Mouse (Mus musculus) kidney, embryonic 15.5 days (tissue): Measurements from ENCODE around the gene Zbtb24. TPM values are rescaled to one million over a fixed set of nuclear protein-coding genes. Genes with fewer than 3 reads are reported as not detected.
"Not testable (repeated sequence)": the region's sequence is repeated elsewhere in the genome, so short reads cannot be mapped to it uniquely, and the experiment has no call there.

Experiments
- ATAC-seq: fragments of 200-750 bp; cut with Nextera tagmentation; replicated peaks from 2 replicates; pipeline ENCODE4 v1.8.0; 2017; ENCODE audit warnings: moderate TSS enrichment; ENCODE audit not compliant: low FRiP score
- H3K27ac ChIP-seq: fragments of 300-500 bp; sonication (generic); 2 replicates; pipeline ENCODE4 v1.5.1; 2015; ENCODE audit warnings: mild to moderate bottlenecking, inconsistent platforms
- H3K27me3 ChIP-seq: fragments of 300-500 bp; sonication (generic); 2 replicates; pipeline ENCODE4 v1.6.1; 2015; ENCODE audit warnings: inconsistent platforms
- H3K36me3 ChIP-seq: fragments of 300-500 bp; sonication (generic); 2 replicates; pipeline ENCODE4 v1.6.1; 2015; ENCODE audit warnings: inconsistent platforms
- H3K4me1 ChIP-seq: fragments of 300-500 bp; sonication (generic); 2 replicates; pipeline ENCODE4 v1.6.1; 2015; ENCODE audit warnings: inconsistent platforms
- H3K4me2 ChIP-seq: fragments of 300-500 bp; sonication (generic); 2 replicates; pipeline ENCODE4 v1.6.1; 2015; ENCODE audit warnings: moderate library complexity, mild to moderate bottlenecking, inconsistent platforms
- H3K4me3 ChIP-seq: fragments of 300-500 bp; sonication (generic); replicated peaks from 2 replicates; pipeline ENCODE4 v1.5.1; 2015; ENCODE audit warnings: mild to moderate bottlenecking, inconsistent platforms
- H3K9ac ChIP-seq: fragments of 300-500 bp; sonication (generic); 2 replicates; pipeline ENCODE4 v1.6.1; 2015; ENCODE audit warnings: mild to moderate bottlenecking, inconsistent platforms
- H3K9me3 ChIP-seq: fragments of 300-500 bp; sonication (generic); replicated peaks from 2 replicates; pipeline ENCODE4 v1.6.1; 2016; ENCODE audit warnings: inconsistent platforms
- WGBS: fragments of 180-500 bp; shearing (Covaris S2); methylation state at CpG from one replicate; pipeline ENCODE4 v1.1.7; 2015; ENCODE audit warnings: mixed read lengths; 5-methylcytosine and 5-hydroxymethylcytosine counted together
- polyA plus RNA-seq: library from polyadenylated mRNA; unstranded; fragments of >200 nt; fragmentation: Nextera tagmentation; extraction: Ambion mirVana; gene quantifications from 2 replicates; pipeline ENCODE4 v1.2.1, GENCODE M21; 2015

Zbtb24 gene
- polyA plus RNA-seq, result 18.3 and 19.8 TPM in 2 replicates

DNA sequence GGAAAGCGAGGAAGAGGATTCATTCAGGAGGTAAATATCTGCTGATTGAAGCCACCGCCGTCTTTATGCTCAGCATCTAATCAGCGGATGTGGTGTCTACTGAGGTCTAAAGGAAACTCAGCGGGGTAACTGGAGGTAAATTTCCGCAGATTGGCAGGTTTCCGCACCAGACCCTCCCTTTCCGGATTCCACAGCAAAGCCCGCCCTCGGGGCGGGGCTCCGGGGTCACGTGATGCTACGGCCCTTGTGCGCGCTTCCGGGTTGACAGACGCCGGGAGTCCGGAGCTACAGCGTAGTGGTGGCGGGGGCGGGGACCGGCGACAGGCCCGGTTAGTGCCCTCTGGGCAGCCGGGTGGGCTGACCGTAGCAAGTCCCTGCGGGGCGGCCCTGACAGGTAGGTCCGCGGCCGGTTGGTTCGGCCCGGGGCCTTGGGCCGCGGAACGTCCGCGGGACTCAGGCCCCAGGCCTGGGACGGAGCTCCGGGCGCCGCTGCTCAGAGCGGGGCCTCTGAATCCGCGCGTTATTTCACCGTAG is at the start of gene Zbtb24:
Gene Zbtb24 (plus strand): TSS at position 247 of the 534 bp plus-strand sequence.
- under 1% methylated on average over 49 of the region's 49 CpGs for WGBS
- peaks cover 26% of the 10 kb centered on the region for H3K4me1 ChIP-seq

DNA sequence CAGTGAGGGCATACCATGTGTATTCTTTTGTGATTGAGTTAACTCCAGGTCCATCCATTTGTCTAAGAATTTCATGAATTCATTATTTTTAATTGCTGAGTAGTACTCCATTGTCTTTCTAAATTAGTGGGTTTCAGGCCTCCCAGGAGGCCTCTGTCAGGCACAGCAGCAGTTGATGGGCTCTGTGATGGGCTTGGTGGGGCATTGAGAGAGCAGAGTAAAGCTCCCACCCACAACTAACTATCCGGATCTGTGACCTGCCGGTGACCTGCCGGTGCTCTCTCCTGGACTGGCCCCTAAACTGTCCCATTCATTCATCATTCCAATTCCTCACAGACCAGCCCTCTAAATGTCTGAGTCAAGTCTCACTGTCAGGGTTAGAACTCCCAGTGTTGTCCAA is 49.1 kb upstream of the Zbtb24 start:
- WGBS, result 79% methylated on average over 3 of the region's 3 CpGs

More for the DNA sequence above, at the start of gene Zbtb24:
- H3K4me2 ChIP-seq, result peak within 1 kb of the TSS; percentile 76
- H3K36me3 ChIP-seq, result peaks cover 28% of the 10 kb centered on the region
- no peaks in the 10 kb centered on the region for H3K9me3 ChIP-seq
- H3K27me3 ChIP-seq, result no peaks in the 10 kb centered on the region
- H3K9ac ChIP-seq, result peak within 1 kb of the TSS; percentile 92
- peak within 1 kb of the TSS; percentile 88 for H3K27ac ChIP-seq
- peak within 1 kb of the TSS; percentile 96 for H3K4me3 ChIP-seq
- ATAC-seq, result peak; percentile 96

GRCm38 (mm10) chr10:41403364-41403763 is 46.8 kb upstream of the Zbtb24 start:
- Histone ChIP-seq H3K9me3 (no peaks in the 10 kb centered on the region), H3K4me3 (no peak overlapping the region), H3K27ac (no peak overlapping the region), H3K36me3 (no peaks in the 10 kb centered on the region), H3K4me1 (no peaks in the 10 kb centered on the region), H3K27me3 (no peaks in the 10 kb centered on the region), H3K4me2 (no peak overlapping the region), H3K9ac (no peak overlapping the region)
- ATAC-seq, result no peak
- WGBS, result 83% methylated on average over 2 of the region's 2 CpGs

More for the DNA sequence above, 49.1 kb upstream of the Zbtb24 start:
- ATAC-seq, result no peak
- no peaks in the 10 kb centered on the region for H3K27me3 ChIP-seq
- no peak overlapping the region for H3K4me3 ChIP-seq
- H3K9me3 ChIP-seq, result no peaks in the 10 kb centered on the region
- H3K9ac ChIP-seq, result no peak overlapping the region
- no peak overlapping the region for H3K4me2 ChIP-seq
- H3K36me3 ChIP-seq, result no peaks in the 10 kb centered on the region
- H3K4me1 ChIP-seq, result no peaks in the 10 kb centered on the region
- H3K27ac ChIP-seq, result no peak overlapping the region

DNA sequence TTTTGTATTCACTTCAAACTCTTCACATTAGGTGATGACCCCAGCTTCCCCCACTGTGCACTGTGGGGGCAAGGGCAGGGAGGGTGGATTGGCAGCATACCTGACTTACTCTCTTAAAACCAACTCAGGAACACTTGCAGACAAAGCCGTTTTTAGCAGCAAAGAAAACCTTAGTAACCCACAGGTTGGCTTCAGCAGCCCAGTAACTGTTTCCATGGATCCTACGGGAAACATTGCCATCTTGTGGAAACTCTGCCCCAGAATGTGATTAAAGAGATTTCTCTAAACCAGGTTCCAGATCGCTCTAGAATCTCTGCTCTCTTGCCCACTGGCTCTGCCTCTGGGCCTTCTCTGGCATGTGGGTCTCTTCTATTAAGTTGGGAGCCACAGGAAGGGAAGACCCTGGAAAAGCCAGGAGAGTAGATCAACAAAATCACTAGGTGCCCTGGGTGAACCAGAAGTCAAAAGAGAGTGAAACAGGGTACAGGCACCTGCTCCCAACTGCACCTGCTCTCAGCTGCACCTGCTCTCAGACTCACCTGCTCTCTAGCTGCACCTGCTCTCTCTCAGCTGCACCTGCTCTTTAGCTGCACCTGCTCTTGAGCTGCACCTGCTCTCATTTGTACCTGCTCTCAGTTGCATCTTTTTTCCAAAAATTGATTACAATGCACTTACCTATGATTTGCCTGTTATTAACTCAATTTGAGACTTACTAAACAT is 46.1 kb upstream of the Zbtb24 start:
- no peaks in the 10 kb centered on the region for H3K27me3 ChIP-seq
- H3K36me3 ChIP-seq, result no peaks in the 10 kb centered on the region
- no peak overlapping the region for H3K4me3 ChIP-seq
- H3K4me1 ChIP-seq, result no peaks in the 10 kb centered on the region
- WGBS, result 42% methylated on average over 3 of the region's 3 CpGs
- H3K9me3 ChIP-seq, result no peaks in the 10 kb centered on the region
- no peak for ATAC-seq
- no peak overlapping the region for H3K4me2 ChIP-seq
- no peak overlapping the region for H3K27ac ChIP-seq
- H3K9ac ChIP-seq, result no peak overlapping the region

GRCm38 (mm10) chr10:41410176-41410575 is 40.0 kb upstream of the Zbtb24 start:
- not testable (repeated sequence) for ATAC-seq, H3K4me2 ChIP-seq, H3K9me3 ChIP-seq, H3K4me3 ChIP-seq, H3K9ac ChIP-seq, H3K36me3 ChIP-seq, H3K4me1 ChIP-seq, H3K27me3 ChIP-seq, H3K27ac ChIP-seq
- 88% methylated on average over 4 of the region's 4 CpGs for WGBS

- H3K27ac ChIP-seq, H3K9ac ChIP-seq, H3K4me1 ChIP-seq, ATAC-seq, H3K4me2 ChIP-seq, H3K27me3 ChIP-seq, H3K9me3 ChIP-seq, H3K4me3 ChIP-seq, H3K36me3 ChIP-seq: not testable (repeated sequence)
- 98% methylated on average over 1 of the region's 1 CpGs for WGBS
Measured at GRCm38 (mm10) chr10:41410821-41411220, 39.4 kb upstream of the Zbtb24 start.

GRCm38 (mm10) chr10:41413471-41413870 is 36.7 kb upstream of the Zbtb24 start:
- H3K9me3 ChIP-seq, result peaks cover 12% of the 10 kb centered on the region
- not testable (repeated sequence) for H3K9ac ChIP-seq, H3K4me3 ChIP-seq, H3K27ac ChIP-seq, H3K4me2 ChIP-seq, H3K27me3 ChIP-seq, H3K4me1 ChIP-seq, ATAC-seq, H3K36me3 ChIP-seq
- 84% methylated on average over 1 of the region's 1 CpGs for WGBS

- H3K4me3 ChIP-seq, ATAC-seq, H3K27me3 ChIP-seq, H3K4me2 ChIP-seq, H3K36me3 ChIP-seq, H3K27ac ChIP-seq, H3K9ac ChIP-seq, H3K4me1 ChIP-seq, H3K9me3 ChIP-seq: not testable (repeated sequence)
- 88% methylated on average over 2 of the region's 2 CpGs for WGBS
Measured at GRCm38 (mm10) chr10:41415368-41415767, 34.8 kb upstream of the Zbtb24 start.

DNA sequence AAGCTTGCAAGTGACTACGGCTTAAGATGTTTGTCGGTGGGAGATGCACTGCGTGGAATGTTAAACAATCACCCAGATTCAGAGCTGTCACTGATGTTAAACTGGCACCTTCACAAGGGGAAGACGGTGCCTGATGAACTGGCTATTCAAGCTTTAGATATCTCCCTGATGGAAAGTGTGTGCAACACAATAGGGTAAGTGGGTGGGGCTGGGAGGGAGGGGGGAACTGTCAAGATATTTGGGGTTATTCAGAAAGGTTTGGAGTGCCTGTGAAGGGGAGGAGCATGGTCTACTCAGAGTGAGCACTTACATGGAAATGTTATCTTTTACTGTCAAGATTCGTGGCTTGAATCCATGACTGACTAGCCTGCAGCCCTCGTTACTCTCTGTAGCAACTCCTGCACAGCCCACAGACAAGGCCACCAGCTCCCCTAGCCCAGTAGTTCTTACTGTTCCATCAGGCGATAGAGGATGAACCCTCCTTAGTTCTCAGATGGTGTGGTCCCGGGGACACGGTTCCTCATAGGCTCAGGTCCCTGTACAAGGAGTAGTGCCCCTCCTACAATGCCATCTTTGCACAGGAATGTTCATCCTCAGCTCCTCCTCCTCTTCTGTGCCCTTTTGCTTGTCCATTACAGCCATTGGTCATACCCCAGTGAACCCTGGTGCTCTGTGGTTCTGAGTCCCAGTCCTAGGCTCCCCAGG is 29.5 kb upstream of the Zbtb24 start:
- H3K4me1 ChIP-seq, result no peaks in the 10 kb centered on the region
- H3K4me3 ChIP-seq, result no peak overlapping the region
- no peaks in the 10 kb centered on the region for H3K36me3 ChIP-seq
- WGBS, result 82% methylated on average over 9 of the region's 9 CpGs
- peaks cover 3% of the 10 kb centered on the region; the same call in 1 of the 2 replicates for H3K9me3 ChIP-seq
- no peak overlapping the region for H3K27ac ChIP-seq
- no peak for ATAC-seq
- H3K4me2 ChIP-seq, result no peak overlapping the region
- no peak overlapping the region for H3K9ac ChIP-seq
- no peaks in the 10 kb centered on the region for H3K27me3 ChIP-seq

GRCm38 (mm10) chr10:41423681-41424080 is 26.5 kb upstream of the Zbtb24 start:
- 86% methylated on average over 2 of the region's 2 CpGs for WGBS
- Histone ChIP-seq H3K4me2 (no peak overlapping the region), H3K4me1 (no peaks in the 10 kb centered on the region), H3K27ac (no peak overlapping the region), H3K9me3 (no peaks in the 10 kb centered on the region), H3K27me3 (no peaks in the 10 kb centered on the region), H3K4me3 (no peak overlapping the region), H3K36me3 (no peaks in the 10 kb centered on the region), H3K9ac (no peak overlapping the region)
- no peak for ATAC-seq

- H3K9ac ChIP-seq, result no peak overlapping the region
- H3K4me1 ChIP-seq, result no peaks in the 10 kb centered on the region
- H3K9me3 ChIP-seq, result no peaks in the 10 kb centered on the region
- WGBS, result 52% methylated on average over 6 of the region's 6 CpGs
- no peak overlapping the region for H3K27ac ChIP-seq
- no peak for ATAC-seq
- no peak overlapping the region for H3K4me2 ChIP-seq
- no peaks in the 10 kb centered on the region for H3K27me3 ChIP-seq
- no peak overlapping the region for H3K4me3 ChIP-seq
- H3K36me3 ChIP-seq, result no peaks in the 10 kb centered on the region
Measured at GRCm38 (mm10) chr10:41426368-41426767, 23.8 kb upstream of the Zbtb24 start.

DNA sequence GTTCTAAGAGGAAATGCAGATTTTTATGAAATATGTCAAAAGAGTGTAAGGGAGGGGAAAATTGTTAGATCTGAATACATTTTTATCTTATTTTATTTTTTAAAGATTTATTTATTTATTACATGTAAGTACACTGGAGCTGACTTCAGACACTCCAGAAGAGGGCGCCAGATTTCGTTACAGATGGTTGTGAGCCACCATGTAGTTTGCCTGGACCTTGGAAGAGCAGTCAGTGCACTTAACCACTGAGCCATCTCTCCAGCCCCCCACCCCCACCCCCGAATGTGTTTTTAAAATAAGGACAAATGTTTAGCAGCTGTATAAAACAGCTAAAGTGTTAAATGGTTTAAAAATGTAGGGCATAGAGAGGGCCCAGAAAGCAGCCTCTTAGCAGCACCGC is 15.6 kb upstream of the Zbtb24 start:
- Histone ChIP-seq H3K4me3 (no peak overlapping the region), H3K4me2 (no peak overlapping the region), H3K27ac (no peak overlapping the region), H3K9me3 (no peaks in the 10 kb centered on the region), H3K27me3 (peaks cover 8% of the 10 kb centered on the region; the same call in 1 of the 2 replicates), H3K36me3 (no peaks in the 10 kb centered on the region), H3K9ac (no peak overlapping the region), H3K4me1 (no peaks in the 10 kb centered on the region)
- ATAC-seq, result no peak
- 31% methylated on average over 4 of the region's 4 CpGs for WGBS
